Mouse (Mus musculus): ENCODE results near the gene Lyrm1.

Gene Lyrm1

DNA sequence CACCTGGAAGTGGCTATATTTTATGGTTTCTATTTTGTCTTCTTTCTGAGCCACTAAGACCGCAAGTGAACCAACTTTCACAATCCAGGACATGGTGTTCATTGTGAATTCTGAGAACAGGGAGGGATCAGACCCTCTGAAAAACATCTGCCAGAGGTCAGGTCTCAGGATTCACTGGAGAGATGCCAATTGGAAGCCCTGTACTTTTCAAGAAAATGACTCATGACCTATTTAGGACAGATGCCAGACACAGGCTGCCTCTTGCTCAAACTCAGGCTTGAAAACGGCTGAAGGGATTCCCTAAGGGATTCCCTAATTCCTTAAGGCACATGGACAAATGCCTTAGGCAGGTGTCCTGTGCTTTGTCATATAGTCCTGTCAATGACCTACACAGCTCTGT lies 65.4 kb downstream of the Lyrm1 start:
- no peak for DNase-seq (ENCODE audit: low spot score in 2 of 2)

DNA sequence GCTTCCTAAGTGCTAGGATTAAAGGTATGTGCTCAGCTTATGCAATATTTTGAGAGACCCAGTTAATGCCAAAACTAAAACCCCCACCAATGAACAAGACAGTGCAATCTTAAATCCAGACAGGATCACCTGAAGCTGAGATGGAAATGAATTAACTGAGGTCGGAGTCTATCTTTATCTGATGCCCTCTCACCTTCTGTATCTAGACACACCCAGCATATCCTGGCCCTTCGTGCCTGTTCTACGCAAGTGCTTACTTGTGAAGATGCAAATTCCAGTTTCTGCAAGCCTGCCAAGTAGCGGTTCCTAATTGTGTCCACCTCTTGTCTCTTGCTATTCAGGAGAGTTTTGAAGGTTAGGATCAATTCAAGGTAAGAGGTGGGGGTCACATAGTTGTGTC lies 69.5 kb downstream of the Lyrm1 start:
- no peak for DNase-seq (ENCODE audit: low spot score in 2 of 2)

DNA sequence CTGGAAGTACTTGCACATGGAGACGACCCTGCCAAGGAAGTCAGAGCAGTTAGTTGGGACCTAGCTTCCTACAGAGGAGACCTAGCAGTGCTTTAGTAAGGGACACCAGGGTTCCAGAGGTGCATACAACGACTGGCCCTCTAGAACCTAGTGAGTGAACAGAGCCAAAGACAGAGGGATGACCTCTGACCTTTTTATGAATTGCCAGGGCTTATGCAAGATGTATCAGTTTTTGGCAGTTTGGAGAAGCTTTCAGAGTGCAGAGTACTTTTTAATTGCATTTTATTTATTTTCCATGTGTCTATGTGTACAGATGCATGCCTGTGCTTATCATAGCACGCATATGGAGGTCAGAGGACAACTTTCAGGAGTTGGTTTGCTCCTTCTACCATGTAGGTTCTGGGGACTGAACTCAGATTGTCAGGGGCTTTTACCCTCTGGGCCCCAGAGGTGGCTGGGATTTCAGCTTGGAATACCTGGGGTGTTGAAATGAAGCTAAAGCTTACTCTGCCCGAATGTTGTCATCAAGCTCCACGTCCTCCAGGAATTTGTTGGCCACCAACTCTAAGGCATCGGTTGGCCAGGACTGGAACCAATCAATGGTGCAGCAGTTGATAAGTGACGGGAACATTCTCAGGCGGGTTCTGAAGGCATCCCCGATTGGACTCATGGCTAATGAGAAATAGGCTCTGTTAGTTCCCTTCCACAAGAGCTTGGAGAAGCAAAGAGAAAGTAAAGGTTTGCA lies 70.2 kb downstream of the Lyrm1 start:
- DNase-seq (ENCODE audit: low spot score in 2 of 2), result no peak

DNA sequence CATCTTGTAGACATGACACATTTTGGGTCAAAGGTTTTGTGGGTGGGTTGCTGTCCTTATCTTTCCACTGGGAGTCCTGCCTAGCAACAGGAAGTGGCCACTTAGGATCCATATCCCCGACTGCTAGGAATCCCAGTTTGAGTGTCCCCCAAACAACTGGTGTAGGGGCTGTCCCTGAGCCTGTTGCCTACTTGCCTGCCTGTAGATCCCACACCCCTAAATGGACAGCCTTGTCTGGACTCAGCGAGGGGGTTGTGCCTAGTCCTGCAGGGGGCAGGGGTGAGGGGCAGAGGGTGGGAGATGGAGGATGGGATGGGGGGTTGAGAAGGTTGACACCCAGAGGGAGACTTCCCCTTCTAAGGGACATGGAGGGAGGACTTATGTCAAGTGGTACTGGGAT lies 73.7 kb downstream of the Lyrm1 start:
- DNase-seq (ENCODE audit: low spot score in 2 of 2), result no peak

DNA sequence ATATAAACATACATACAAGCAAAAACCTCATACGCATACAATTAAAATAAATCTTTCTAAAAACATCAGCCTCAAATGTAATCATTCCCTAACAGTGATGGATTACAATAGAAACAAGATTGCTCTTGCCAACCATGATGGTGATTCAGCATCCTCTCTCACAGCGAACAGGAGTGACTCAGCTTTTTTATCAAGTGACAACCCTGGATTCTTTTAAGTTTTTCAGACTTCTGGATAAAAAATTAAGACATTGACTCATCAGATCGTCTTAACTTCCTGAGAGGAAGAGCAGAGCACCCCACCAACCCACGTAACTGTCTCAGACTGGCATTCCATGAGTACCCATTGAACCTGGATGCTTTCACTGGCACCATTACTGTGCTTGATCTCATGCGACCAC lies 78.6 kb downstream of the Lyrm1 start:
- no peak for DNase-seq (ENCODE audit: low spot score in 2 of 2)

DNA sequence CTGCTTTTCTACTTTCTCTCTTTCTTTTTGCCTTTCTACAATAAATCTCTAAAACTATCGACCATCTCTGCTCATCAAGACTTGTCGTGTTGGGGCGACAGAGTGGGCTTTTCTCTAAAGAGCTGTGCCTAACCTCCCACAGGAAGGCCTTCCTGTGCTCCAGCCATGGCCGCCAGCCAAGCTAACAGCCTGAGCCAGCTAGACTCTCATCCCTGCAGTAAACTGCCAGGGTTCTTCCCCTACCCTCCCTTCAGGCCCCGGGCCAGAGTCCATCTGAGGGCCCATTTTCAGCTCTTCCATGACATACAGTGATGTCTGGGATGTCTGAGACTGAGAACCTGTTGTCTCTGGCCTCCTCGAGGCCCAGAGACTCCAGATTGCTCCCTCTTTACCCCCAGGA lies 80.6 kb downstream of the Lyrm1 start:
- peak in 1 of 2 experiments; percentile 2 for DNase-seq (ENCODE audit: low spot score in 2 of 2)

DNA sequence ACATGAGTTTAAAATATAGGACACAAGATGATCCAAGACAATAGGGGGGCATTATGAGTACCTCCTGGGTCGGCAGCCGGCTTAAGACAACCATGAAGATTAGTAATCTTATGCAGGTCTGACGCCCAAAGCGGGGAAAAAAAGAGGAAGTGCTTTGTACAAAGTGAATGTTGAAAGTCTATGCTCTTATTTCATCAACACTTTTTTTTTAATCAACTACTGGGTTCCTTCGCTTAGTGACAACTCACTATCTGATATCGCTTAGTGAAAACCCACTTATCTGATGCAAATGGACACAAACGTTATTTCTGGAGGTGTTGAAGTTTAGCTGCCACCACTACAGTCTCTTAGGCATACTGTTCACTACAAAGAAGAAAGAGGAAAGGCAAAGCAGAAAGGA lies 81.9 kb downstream of the Lyrm1 start:
- DNase-seq (ENCODE audit: low spot score in 2 of 2), result no peak

DNA sequence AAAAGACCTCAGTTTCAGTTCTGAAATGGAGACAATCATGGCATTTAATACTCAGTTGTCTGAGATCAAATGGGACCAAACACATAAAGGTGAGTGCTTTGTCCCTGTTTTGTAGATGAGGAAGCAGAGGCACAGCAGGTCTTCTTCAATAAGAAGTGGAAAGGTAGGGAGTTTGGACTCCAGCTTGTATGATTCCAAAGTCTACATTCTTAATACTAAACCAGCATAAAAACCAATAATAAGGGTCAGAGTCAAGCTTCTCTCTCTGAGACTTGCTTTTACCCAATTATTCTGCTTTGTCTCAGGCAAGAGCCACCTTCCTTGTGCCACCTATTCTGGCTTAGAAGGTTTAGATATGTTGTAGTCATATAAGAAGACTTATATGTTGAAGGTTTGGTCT lies 82.9 kb downstream of the Lyrm1 start:
- DNase-seq (ENCODE audit: low spot score in 2 of 2), result no peak

DNA sequence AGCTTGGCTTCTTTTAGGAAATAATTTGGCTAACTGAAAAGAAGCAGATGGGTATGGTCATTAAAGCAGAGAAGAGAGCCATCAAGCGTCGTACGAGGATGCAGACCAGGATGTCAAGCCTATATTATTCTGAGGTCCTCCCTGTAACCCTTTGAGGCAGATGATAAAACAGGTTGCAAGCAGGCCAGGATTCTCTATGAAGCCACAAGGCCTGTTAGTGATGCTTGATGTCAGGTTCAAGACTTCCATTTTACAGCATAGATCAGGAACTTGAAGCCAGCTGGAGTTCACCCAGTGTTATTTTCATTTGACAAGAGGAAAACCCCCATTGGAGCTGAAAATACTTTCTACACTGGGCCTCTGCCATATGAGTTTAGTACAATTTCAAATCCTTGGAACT lies 84.5 kb downstream of the Lyrm1 start:
- DNase-seq (ENCODE audit: low spot score in 2 of 2), result no peak

DNA sequence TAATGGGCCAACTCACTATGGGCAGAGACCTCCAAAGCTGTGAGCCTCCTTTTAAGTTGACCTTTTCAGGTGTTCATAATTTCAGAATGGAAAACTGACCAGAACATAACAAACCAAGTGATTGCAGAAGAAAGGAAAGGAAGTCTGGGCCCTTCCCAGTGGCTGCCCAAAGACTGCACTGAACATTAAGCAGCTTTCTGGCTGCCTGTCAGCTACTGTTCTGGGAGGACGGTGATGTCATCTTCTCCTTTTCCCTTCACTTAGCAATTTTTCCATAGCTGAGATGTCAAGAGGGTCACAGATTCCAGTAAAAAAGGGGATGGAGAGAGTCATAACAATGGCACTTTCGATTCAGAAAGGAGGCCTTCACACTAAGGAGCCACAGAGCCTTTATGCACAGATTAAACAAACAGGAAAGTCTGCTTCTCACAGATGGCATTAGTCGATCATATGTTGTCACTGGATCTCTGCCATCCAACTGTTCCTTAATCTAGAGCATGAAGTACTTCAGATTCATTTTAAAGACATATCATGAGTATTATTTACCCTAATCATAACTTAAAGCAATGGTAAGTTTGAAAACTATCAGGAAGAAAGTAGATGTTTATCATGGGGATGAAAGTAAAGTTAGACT lies 89.7 kb downstream of the Lyrm1 start:
- DNase-seq (ENCODE audit: low spot score in 2 of 2), result no peak

DNA sequence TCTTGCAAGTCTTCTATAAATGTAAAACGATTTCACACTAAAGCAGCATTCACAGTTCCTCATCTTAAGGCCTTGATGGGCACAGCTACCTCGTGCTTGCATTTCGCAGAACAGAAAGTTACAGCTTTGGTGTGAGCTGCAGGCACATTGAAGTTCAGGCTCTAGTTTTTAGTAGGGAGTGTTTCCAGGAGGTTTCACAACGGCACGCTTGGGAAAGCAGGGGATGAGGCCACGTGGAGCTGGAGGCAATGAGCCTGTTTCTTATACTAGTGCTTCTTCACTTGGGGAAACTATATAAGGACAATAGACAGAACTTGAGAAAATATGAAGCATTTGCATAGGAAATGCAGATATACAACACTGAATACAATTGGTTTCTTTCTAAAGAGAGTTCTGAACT lies 101.4 kb downstream of the Lyrm1 start:
- DNase-seq (ENCODE audit: low spot score in 2 of 2), result no peak

Data from spleen, postnatal 36 days (tissue).